Comparison of ENCODE assay signal across 8 mouse cellular contexts in the genomic region with DNA sequence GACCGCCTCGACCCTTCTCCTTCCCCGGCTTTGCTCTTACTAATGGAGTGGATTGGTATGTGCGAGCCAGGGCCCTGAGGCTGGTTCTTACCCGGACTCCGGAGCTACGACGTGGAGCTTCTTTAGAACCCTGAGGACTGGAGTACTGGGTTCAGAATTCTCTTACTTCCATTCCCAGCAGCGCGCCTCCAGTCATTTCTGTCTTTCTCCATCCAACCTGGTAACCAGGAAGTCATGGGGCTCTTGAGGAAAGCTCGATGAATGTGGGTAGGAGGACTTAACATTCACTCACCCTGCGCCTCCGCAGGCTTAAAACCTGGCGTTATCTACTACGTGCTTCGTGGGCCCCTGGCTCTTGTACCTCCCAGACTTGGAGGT. TPM values are rescaled to one million over a fixed set of nuclear protein-coding genes. Genes with fewer than 3 reads are reported as not detected.
DNase-seq lines count a peak whose midpoint lies in the region; ATAC-seq and TF ChIP-seq lines count a peak whose summit lies in the region.

No protein-coding gene starts in this region.

- no peak for DNase-seq in kidney, postnatal 0 days (ENCODE audit: low spot score)
- DNase-seq in kidney, postnatal 36 days = no peak
- DNase-seq in embryonic facial prominence, embryonic 10.5 days (ENCODE audit: low spot score) = no peak
- no peak for DNase-seq in right cerebral cortex, adult 18-20 months
- no peak for DNase-seq in adrenal gland, adult 18-20 months (ENCODE audit: low spot score in 2 of 2)
- no peak for DNase-seq in ovary, postnatal 10 days (ENCODE audit: low spot score)

- H3K4me2 ChIP-seq in kidney, postnatal 0 days (ENCODE audit: low read length) = peak overlapping the region; percentile 99
- H3K4me2 ChIP-seq in hindbrain, embryonic 15.5 days = peak overlapping the region; percentile 96
- peak overlapping the region; percentile 99 for H3K4me2 ChIP-seq in midbrain, embryonic 13.5 days (replicated peaks)

- H3K27me3 ChIP-seq in kidney, postnatal 0 days (ENCODE audit: insufficient read depth, low read length) = no peaks in the 10 kb centered on the region
- H3K27me3 ChIP-seq in embryonic facial prominence, embryonic 10.5 days (replicated peaks; ENCODE audit: low read depth, poor library complexity, severe bottlenecking) = peaks cover 73% of the 10 kb centered on the region
- H3K27me3 ChIP-seq in hindbrain, embryonic 15.5 days = peaks cover 20% of the 10 kb centered on the region
- H3K27me3 ChIP-seq in midbrain, embryonic 13.5 days = peaks cover 58% of the 10 kb centered on the region

- ATAC-seq in kidney, postnatal 0 days (replicated peaks; ENCODE audit: low FRiP score, low read depth) = no peak
- no peak; the same call in 1 of the 2 replicates for ATAC-seq in hindbrain, embryonic 15.5 days (ENCODE audit: low FRiP score, low read depth)
- peak; percentile 7; the same call in 1 of the 2 replicates for ATAC-seq in midbrain, embryonic 13.5 days

- 0 out of 2 replicates have a peak overlapping the region, but pooled peaks have one; percentile 34 for H3K27ac ChIP-seq in kidney, postnatal 0 days
- H3K27ac ChIP-seq in embryonic facial prominence, embryonic 10.5 days (replicated peaks) = peak overlapping the region; percentile 80
- no peak overlapping the region for H3K27ac ChIP-seq in hindbrain, embryonic 15.5 days (replicated peaks)
- no peak overlapping the region for H3K27ac ChIP-seq in midbrain, embryonic 13.5 days

- 4% methylated on average over 16 of the region's 16 CpGs for WGBS in kidney, postnatal 0 days
- WGBS in embryonic facial prominence, embryonic 10.5 days = 2% methylated on average over 16 of the region's 16 CpGs
- 4% methylated on average over 14 of the region's 16 CpGs for WGBS in hindbrain, embryonic 15.5 days
- 3% methylated on average over 16 of the region's 16 CpGs for WGBS in midbrain, embryonic 13.5 days

- no peaks in the 10 kb centered on the region for H3K9me3 ChIP-seq in kidney, postnatal 0 days (replicated peaks; ENCODE audit: low read length)
- H3K9me3 ChIP-seq in embryonic facial prominence, embryonic 10.5 days = no peaks in the 10 kb centered on the region; the same call in 1 of the 2 replicates
- H3K9me3 ChIP-seq in hindbrain, embryonic 15.5 days = no peaks in the 10 kb centered on the region
- H3K9me3 ChIP-seq in midbrain, embryonic 13.5 days = no peaks in the 10 kb centered on the region

- H3K9ac ChIP-seq in kidney, postnatal 0 days (ENCODE audit: low read depth, low read length) = peak overlapping the region; percentile 69
- peak overlapping the region; percentile 67 for H3K9ac ChIP-seq in hindbrain, embryonic 15.5 days
- peak overlapping the region; percentile 66 for H3K9ac ChIP-seq in midbrain, embryonic 13.5 days (replicated peaks)

- no peaks in the 10 kb centered on the region for H3K36me3 ChIP-seq in kidney, postnatal 0 days (ENCODE audit: insufficient read depth, low read length)
- H3K36me3 ChIP-seq in embryonic facial prominence, embryonic 10.5 days (replicated peaks) = peaks cover 16% of the 10 kb centered on the region
- H3K36me3 ChIP-seq in hindbrain, embryonic 15.5 days = no peaks in the 10 kb centered on the region
- H3K36me3 ChIP-seq in midbrain, embryonic 13.5 days = no peaks in the 10 kb centered on the region

- H3K4me3 ChIP-seq in kidney, postnatal 0 days (replicated peaks; ENCODE audit: low read depth, low read length) = peak overlapping the region; percentile 63
- H3K4me3 ChIP-seq in embryonic facial prominence, embryonic 10.5 days = peak overlapping the region; percentile 81
- H3K4me3 ChIP-seq in hindbrain, embryonic 15.5 days = peak overlapping the region; percentile 78
- peak overlapping the region; percentile 56 for H3K4me3 ChIP-seq in midbrain, embryonic 13.5 days (replicated peaks)

- no peaks in the 10 kb centered on the region; the same call in 1 of the 2 replicates for H3K4me1 ChIP-seq in kidney, postnatal 0 days (replicated peaks; ENCODE audit: insufficient read depth, low read length)
- peaks cover 54% of the 10 kb centered on the region for H3K4me1 ChIP-seq in embryonic facial prominence, embryonic 10.5 days
- peaks cover 16% of the 10 kb centered on the region for H3K4me1 ChIP-seq in hindbrain, embryonic 15.5 days (replicated peaks)
- peaks cover 17% of the 10 kb centered on the region for H3K4me1 ChIP-seq in midbrain, embryonic 13.5 days (replicated peaks)

- no peak for TF ChIP-seq CTCF in kidney, postnatal 0 days (IDR thresholded peaks at IDR 0.05; ENCODE audit: low read depth)

RNA-seq across cellular contexts. Expression of a gene that starts 1.2 kb away (rescaled TPM):
- polyA plus RNA-seq in kidney, postnatal 0 days (2015; fragmentation: Nextera tagmentation; extraction: Ambion mirVana) = 10.3 and 10.8 TPM in 2 replicates
- 4.9 and 6.2 TPM in 2 replicates for polyA plus RNA-seq in embryonic facial prominence, embryonic 10.5 days (2016; fragmentation: Nextera tagmentation; extraction: Ambion mirVana)
- polyA plus RNA-seq in hindbrain, embryonic 15.5 days (2015; fragmentation: Nextera tagmentation; extraction: Ambion mirVana) = 6.9 and 8.7 TPM in 2 replicates
- polyA plus RNA-seq in midbrain, embryonic 13.5 days (2015; fragmentation: Nextera tagmentation; extraction: Ambion mirVana) = 2.6 and 2.7 TPM in 2 replicates
- under 1 TPM in 1 of 2 experiments, not detected in 1; 0.54 TPM for total RNA-seq in adrenal gland, adult 18-20 months (2021)

RNA-seq across cellular contexts. Expression of a gene that starts 55.3 kb away (rescaled TPM):
- 295 and 332 TPM in 2 replicates for polyA plus RNA-seq in kidney, postnatal 0 days (2015; fragmentation: Nextera tagmentation; extraction: Ambion mirVana)
- polyA plus RNA-seq in embryonic facial prominence, embryonic 10.5 days (2016; fragmentation: Nextera tagmentation; extraction: Ambion mirVana) = 625 and 641 TPM in 2 replicates
- 202 and 210 TPM in 2 replicates for polyA plus RNA-seq in hindbrain, embryonic 15.5 days (2015; fragmentation: Nextera tagmentation; extraction: Ambion mirVana)
- polyA plus RNA-seq in midbrain, embryonic 13.5 days (2015; fragmentation: Nextera tagmentation; extraction: Ambion mirVana) = 241 and 244 TPM in 2 replicates
- total RNA-seq in adrenal gland, adult 18-20 months (2021) = 100 to 1,000 TPM; 158 to 212 TPM

Comparison
In these comparisons a context has a peak if more than half of its experiments do, and no peak if none do; other contexts are left out.
1. H3K27ac ChIP-seq: peak in kidney, postnatal 0 days (single experiment) and embryonic facial prominence, embryonic 10.5 days (single experiment); none in hindbrain, embryonic 15.5 days (single experiment) and midbrain, embryonic 13.5 days (single experiment).
2. Peak in every context shown above with its lines, with median percentiles within 50 percentile points of each other: H3K4me2 ChIP-seq, H3K4me3 ChIP-seq and H3K9ac ChIP-seq.